15 mouse cellular contexts compared by ENCODE assay signal in the genomic region with DNA sequence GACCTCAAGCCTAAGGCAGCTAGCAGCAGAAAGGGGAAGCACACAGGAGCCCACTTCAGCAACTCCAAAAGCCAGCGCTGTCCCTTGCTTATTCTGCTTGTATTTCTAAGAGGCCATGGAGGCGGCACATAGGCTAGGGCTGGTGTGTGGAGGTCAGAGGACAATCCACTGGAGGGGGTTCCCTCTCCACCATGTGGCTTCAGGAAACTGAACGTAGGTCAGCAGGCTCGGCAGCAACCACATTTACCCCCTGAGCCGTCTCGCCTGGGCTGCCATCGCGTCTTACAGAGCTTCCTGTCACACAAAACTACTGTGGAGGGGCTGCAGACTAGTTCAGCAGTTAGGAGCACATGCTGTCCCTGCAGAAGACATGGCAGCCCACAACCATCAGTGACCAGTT. TPM values are rescaled to one million over a fixed set of nuclear protein-coding genes. Genes with fewer than 3 reads are reported as not detected.
A peak's percentile ranks its signal among the peaks of the same experiment; 100 is the strongest.
DNase-seq lines count a peak whose midpoint lies in the region; ATAC-seq lines count a peak whose summit lies in the region.
"Had no signal": no experiment of that assay in that cellular context is flagged by ENCODE, and none has a peak within 500 bp of the region (broad histone marks: within the 10 kb centered on the region; RNA-seq: fewer than 3 reads in every experiment).

No protein-coding gene starts in this region.

- no peaks in the 10 kb centered on the region for H3K27me3 ChIP-seq in hindbrain, embryonic 10.5 days (ENCODE audit: insufficient read depth, poor library complexity, severe bottlenecking)
- H3K27me3 ChIP-seq in hindbrain, embryonic 13.5 days = no peaks in the 10 kb centered on the region
- H3K27me3 ChIP-seq: embryonic facial prominence, embryonic 15.5 days; kidney, embryonic 15.5 days; lung, embryonic 15.5 days had no signal

- DNase-seq in hindbrain, embryonic 10.5 days (ENCODE audit: low spot score) = no peak
- peak; percentile 55 for DNase-seq in CD4-positive helper T cell, adult 2 months (ENCODE audit: low read depth, low spot score)
- DNase-seq in induced T-regulatory cell, adult 2 months (ENCODE audit: low read depth) = peak; percentile 62
- DNase-seq in thymus, postnatal 14 days = peak; percentile 41
- no peak for DNase-seq in kidney, adult 11 months
- no peak for DNase-seq in left cerebral cortex, adult 9 months (ENCODE audit: low spot score in 2 of 2)
- DNase-seq: adrenal gland, postnatal 10 days; cerebellum, adult 2 months; heart, adult 2 months; heart, postnatal 10 days; right cerebral cortex, adult 18-20 months had no signal

- H3K9ac ChIP-seq in hindbrain, embryonic 13.5 days = no peak overlapping the region
- H3K9ac ChIP-seq: embryonic facial prominence, embryonic 15.5 days; kidney, embryonic 15.5 days; lung, embryonic 15.5 days had no signal

- H3K4me3 ChIP-seq in hindbrain, embryonic 10.5 days = no peak overlapping the region
- no peak overlapping the region for H3K4me3 ChIP-seq in hindbrain, embryonic 13.5 days
- H3K4me3 ChIP-seq: embryonic facial prominence, embryonic 15.5 days; heart, adult 2 months; kidney, embryonic 15.5 days; lung, embryonic 15.5 days had no signal

- 69% methylated on average over 8 of the region's 8 CpGs for WGBS in hindbrain, embryonic 10.5 days
- 85% methylated on average over 8 of the region's 8 CpGs for whole genome bisulfite sequencing in hindbrain, embryonic 13.5 days

- H3K27ac ChIP-seq in hindbrain, embryonic 10.5 days = peak overlapping the region; percentile 31; the same call in 1 of the 2 replicates
- no peak overlapping the region for H3K27ac ChIP-seq in hindbrain, embryonic 13.5 days
- H3K27ac ChIP-seq: embryonic facial prominence, embryonic 15.5 days; kidney, embryonic 15.5 days; lung, embryonic 15.5 days had no signal

- H3K36me3 ChIP-seq in hindbrain, embryonic 10.5 days = 0 out of 2 replicates have a peak, but pooled peaks cover 6% of the 10 kb centered on the region
- no peaks in the 10 kb centered on the region for H3K36me3 ChIP-seq in hindbrain, embryonic 13.5 days
- H3K36me3 ChIP-seq: embryonic facial prominence, embryonic 15.5 days; kidney, embryonic 15.5 days; lung, embryonic 15.5 days had no signal

- peaks cover 26% of the 10 kb centered on the region for H3K4me1 ChIP-seq in hindbrain, embryonic 10.5 days (replicated peaks)
- H3K4me1 ChIP-seq in hindbrain, embryonic 13.5 days (replicated peaks) = peaks cover 10% of the 10 kb centered on the region

- no peaks in the 10 kb centered on the region for H3K9me3 ChIP-seq in hindbrain, embryonic 10.5 days
- H3K9me3 ChIP-seq in hindbrain, embryonic 13.5 days = no peaks in the 10 kb centered on the region
- H3K9me3 ChIP-seq: embryonic facial prominence, embryonic 15.5 days; kidney, embryonic 15.5 days; lung, embryonic 15.5 days had no signal

- no peak overlapping the region for H3K4me2 ChIP-seq in hindbrain, embryonic 13.5 days
- H3K4me2 ChIP-seq: embryonic facial prominence, embryonic 15.5 days; kidney, embryonic 15.5 days; lung, embryonic 15.5 days had no signal

- ATAC-seq in hindbrain, embryonic 13.5 days (ENCODE audit: low FRiP score) = no peak

RNA-seq across cellular contexts. Expression of gene Ksr1, which starts 20.4 kb away (rescaled TPM):
- polyA plus RNA-seq in hindbrain, embryonic 10.5 days (2016; fragmentation: Nextera tagmentation; extraction: Ambion mirVana) = 2.7 and 5.2 TPM in 2 replicates
- polyA plus RNA-seq in hindbrain, embryonic 13.5 days (2015; fragmentation: Nextera tagmentation; extraction: Ambion mirVana) = 3.1 and 3.5 TPM in 2 replicates

Comparison
In these comparisons a context has a peak if more than half of its experiments do, and no peak if none do; other contexts are left out.
1. DNase-seq: peak in CD4-positive helper T cell, adult 2 months (single experiment), induced T-regulatory cell, adult 2 months (single experiment) and thymus, postnatal 14 days (single experiment); none in hindbrain, embryonic 10.5 days (single experiment), kidney, adult 11 months (single experiment) and left cerebral cortex, adult 9 months (0 of 2).